Mouse (Mus musculus) olfactory bulb, adult 2 months (tissue): ENCODE measurements around the gene Gm47189. TPM values are rescaled to one million over a fixed set of nuclear protein-coding genes. Genes with fewer than 3 reads are reported as not detected.
"Not testable (repeated sequence)": the region's sequence is repeated elsewhere in the genome, so short reads cannot be mapped to it uniquely, and the experiment has no call there.

Experiments used
- H3K27ac ChIP-seq: fragments of 200-500 bp; 2 replicates; pipeline ENCODE4 v1.5.1; 2012; ENCODE audit warnings: low read depth, low read length; ENCODE audit not compliant: insufficient read depth
- H3K4me1 ChIP-seq: fragments of 200-500 bp; 2 replicates; pipeline ENCODE4 v1.6.1; 2012; ENCODE audit warnings: low read length; ENCODE audit not compliant: control insufficient read depth, insufficient read depth
- H3K4me3 ChIP-seq: fragments of 200-500 bp; 2 replicates; pipeline ENCODE4 v1.5.1; 2012; ENCODE audit warnings: mild to moderate bottlenecking, low read depth, low read length, moderate library complexity; ENCODE audit not compliant: insufficient read depth
- WGBS: fragments of 180-500 bp; shearing (Covaris S2); methylation state at CpG from one replicate; pipeline ENCODE4 v1.1.7; 2018; 5-methylcytosine and 5-hydroxymethylcytosine counted together
- polyA plus RNA-seq: library from polyadenylated mRNA; stranded (reverse); fragments of >200 nt; gene quantifications from 2 replicates; pipeline ENCODE4 v1.2.4, GENCODE M21; 2012; ENCODE audit warnings: low replicate concordance; ENCODE audit not compliant: missing spikeins, insufficient read depth, insufficient read length

The Gm47189 gene
- polyA plus RNA-seq, result not detected in 2 replicates

GRCm38 (mm10) chr14:41772341-41772740 is at the start of gene Gm47189:
Gm47189 (minus strand) TSS chr14:41772441.
- not testable (repeated sequence) for H3K4me3 ChIP-seq, H3K4me1 ChIP-seq, H3K27ac ChIP-seq

GRCm38 (mm10) chr14:41755931-41756330 is 16.3 kb downstream of the Gm47189 start:
- not testable (repeated sequence) for H3K4me3 ChIP-seq, H3K4me1 ChIP-seq, H3K27ac ChIP-seq
- 79% methylated on average over 3 of the region's 3 CpGs for WGBS

DNA sequence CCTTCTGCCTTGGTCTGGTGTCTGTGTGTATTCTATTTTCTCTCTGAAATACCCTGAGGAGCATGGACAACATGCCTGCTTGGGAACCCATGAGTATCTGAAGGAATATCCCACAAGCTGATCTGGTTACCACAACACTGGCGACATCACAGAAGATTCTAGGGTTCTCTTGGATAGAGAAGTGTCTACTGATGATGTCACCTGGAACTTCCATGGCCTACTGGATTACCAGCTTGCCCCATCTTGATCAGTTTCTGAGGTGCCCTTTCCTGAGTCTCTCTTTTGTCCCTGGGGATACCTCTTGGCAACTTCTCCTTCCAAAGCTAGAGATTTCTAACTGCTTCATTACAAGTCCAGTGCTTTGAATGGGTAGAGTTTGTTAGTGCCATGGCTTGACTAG is 21.7 kb downstream of the Gm47189 start, which contains the start of gene Gm7929:
Gene Gm7929 (minus strand): TSS at position 101 of the 400 bp plus-strand sequence.
- not testable (repeated sequence) for H3K27ac ChIP-seq, H3K4me3 ChIP-seq, H3K4me1 ChIP-seq
- WGBS, result 87% methylated on average over 1 of the region's 1 CpGs

DNA sequence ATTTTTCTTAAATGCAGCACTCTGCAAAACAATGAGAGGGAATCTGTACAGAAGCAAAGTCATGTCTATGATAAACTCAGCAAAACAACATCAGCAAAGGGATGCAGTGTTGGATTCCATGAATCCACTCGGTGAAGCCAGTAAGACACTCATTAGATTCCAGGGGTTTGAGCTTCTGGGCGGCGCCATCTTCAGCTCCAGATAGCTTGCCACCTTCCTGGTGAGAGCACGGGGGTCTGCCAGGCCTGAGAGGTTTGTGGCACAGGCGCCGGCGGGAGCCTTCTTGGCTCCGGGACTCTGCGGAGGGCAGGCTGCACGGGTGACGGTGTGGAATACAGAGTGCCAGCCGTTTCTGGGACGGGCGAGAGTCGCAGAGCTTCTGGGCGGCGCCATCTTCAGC is 48.8 kb downstream of the Gm47189 start:
- WGBS, result 79% methylated on average over 17 of the region's 17 CpGs
- H3K4me1 ChIP-seq, H3K4me3 ChIP-seq, H3K27ac ChIP-seq: not testable (repeated sequence)

DNA sequence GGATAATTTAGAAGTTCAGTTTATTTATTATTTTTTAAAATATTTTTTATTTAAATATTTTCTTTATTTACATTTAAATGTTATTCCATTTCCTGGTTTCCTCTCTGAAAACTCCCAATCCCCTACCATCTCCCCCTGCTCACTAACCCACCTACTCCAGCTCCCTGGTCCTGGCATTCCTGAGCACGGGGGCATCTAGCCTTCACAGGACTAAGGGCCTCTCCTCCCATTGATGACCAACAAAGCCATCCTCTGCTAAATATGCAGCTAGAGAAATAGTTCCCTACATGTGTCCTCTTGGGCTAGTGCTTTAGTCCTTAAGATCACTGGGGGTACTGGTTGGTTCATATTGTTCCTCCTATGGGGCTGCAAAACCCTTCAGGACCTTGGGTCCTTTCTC is 55.1 kb downstream of the Gm47189 start:
- H3K4me1 ChIP-seq, H3K4me3 ChIP-seq, H3K27ac ChIP-seq: not testable (repeated sequence)
- WGBS, result 80% methylated on average over 1 of the region's 1 CpGs

Other genes starting within 250 kb of the Gm47189 start
- gene Gm7970, start 216.9 kb downstream of the Gm47189 start, polyA plus RNA-seq, result not detected in 2 replicates
- not detected in 2 replicates for gene 1700049E17Rik2, start 199.2 kb downstream of the Gm47189 start, polyA plus RNA-seq
- not detected in 2 replicates for gene Gm3072, start 147.8 kb downstream of the Gm47189 start, polyA plus RNA-seq
- not detected in 2 replicates for gene Gm3676, start 126.0 kb downstream of the Gm47189 start, polyA plus RNA-seq
- gene Gm8068, start 70.6 kb downstream of the Gm47189 start, polyA plus RNA-seq, result not detected in 2 replicates
- gene Gm7929, start 21.8 kb downstream of the Gm47189 start, polyA plus RNA-seq, result not detected in 2 replicates
- gene Gm7980, start 134.8 kb upstream of the Gm47189 start, polyA plus RNA-seq, result not detected in 2 replicates
- gene 1700049E17Rik1, start 152.5 kb upstream of the Gm47189 start, polyA plus RNA-seq, result not detected in 2 replicates
- gene 1700024B05Rik, start 171.6 kb upstream of the Gm47189 start, polyA plus RNA-seq, result not detected in 2 replicates
- gene Gm6401, start 195.5 kb upstream of the Gm47189 start, polyA plus RNA-seq, result not detected in 2 replicates
- gene Gm3543, start 210.9 kb upstream of the Gm47189 start, polyA plus RNA-seq, result not detected in 2 replicates